Mouse (Mus musculus): Measurements from ENCODE around the gene Gm9945. TPM values are rescaled to one million over a fixed set of nuclear protein-coding genes. Genes with fewer than 3 reads are reported as not detected.
A peak's percentile ranks its signal among the peaks of the same experiment; 100 is the strongest.

Gene Gm9945
- polyA plus RNA-seq, 1 experiment from 2014 or later: not detected

GRCm38 (mm10) chr11:53448529-53448928, 31.4 kb upstream of the Gm9945 start:
- Histone ChIP-seq H3K4me1 (replicated peaks) (no peaks in the 10 kb centered on the region), H3K36me3 (no peaks in the 10 kb centered on the region), H3K4me3 (no peak overlapping the region), H3K27ac (no peak overlapping the region), H3K27me3 (peaks cover 11% of the 10 kb centered on the region), H3K4me2 (no peak overlapping the region), H3K9me3 (no peaks in the 10 kb centered on the region), H3K9ac (no peak overlapping the region)
- 97% methylated on average over 1 of the region's 1 CpGs for WGBS
- no peak for ATAC-seq (ENCODE audit: low FRiP score)

GRCm38 (mm10) chr11:53450070-53450705, 29.8 kb upstream of the Gm9945 start:
- no peak overlapping the region for H3K4me3 ChIP-seq
- no peaks in the 10 kb centered on the region for H3K36me3 ChIP-seq
- H3K4me2 ChIP-seq: no peak overlapping the region
- H3K9me3 ChIP-seq: no peaks in the 10 kb centered on the region
- H3K9ac ChIP-seq: no peak overlapping the region
- 67% methylated on average over 15 of the region's 15 CpGs for WGBS
- no peaks in the 10 kb centered on the region for H3K4me1 ChIP-seq (replicated peaks)
- H3K27me3 ChIP-seq: peaks cover 24% of the 10 kb centered on the region
- ATAC-seq (ENCODE audit: low FRiP score): no peak
- H3K27ac ChIP-seq: no peak overlapping the region

GRCm38 (mm10) chr11:53451361-53451760, 28.6 kb upstream of the Gm9945 start:
- peaks cover 32% of the 10 kb centered on the region for H3K27me3 ChIP-seq
- no peak overlapping the region for H3K9ac ChIP-seq
- peaks cover under 1% of the 10 kb centered on the region; the same call in 1 of the 2 replicates for H3K4me1 ChIP-seq (replicated peaks)
- H3K4me3 ChIP-seq: no peak overlapping the region
- ATAC-seq (ENCODE audit: low FRiP score): no peak
- no peaks in the 10 kb centered on the region for H3K36me3 ChIP-seq
- no peak overlapping the region for H3K4me2 ChIP-seq
- no peaks in the 10 kb centered on the region for H3K9me3 ChIP-seq
- 81% methylated on average over 2 of the region's 2 CpGs for WGBS
- no peak overlapping the region for H3K27ac ChIP-seq

GRCm38 (mm10) chr11:53452396-53452795, 27.6 kb upstream of the Gm9945 start:
- Histone ChIP-seq H3K4me1 (replicated peaks) (peaks cover 11% of the 10 kb centered on the region), H3K27ac (no peak overlapping the region), H3K27me3 (peaks cover 43% of the 10 kb centered on the region), H3K36me3 (no peaks in the 10 kb centered on the region), H3K4me3 (no peak overlapping the region), H3K9ac (no peak overlapping the region), H3K4me2 (no peak overlapping the region), H3K9me3 (no peaks in the 10 kb centered on the region)
- WGBS: 94% methylated on average over 9 of the region's 9 CpGs
- no peak for ATAC-seq (ENCODE audit: low FRiP score)

- Histone ChIP-seq H3K27me3 (peaks cover 49% of the 10 kb centered on the region), H3K9me3 (no peaks in the 10 kb centered on the region), H3K9ac (no peak overlapping the region), H3K36me3 (no peaks in the 10 kb centered on the region), H3K27ac (no peak overlapping the region), H3K4me3 (no peak overlapping the region), H3K4me1 (replicated peaks) (peaks cover 13% of the 10 kb centered on the region), H3K4me2 (no peak overlapping the region)
- no peak for ATAC-seq (ENCODE audit: low FRiP score)
- WGBS: 90% methylated on average over 5 of the region's 5 CpGs
Observed at GRCm38 (mm10) chr11:53453031-53453430, 26.9 kb upstream of the Gm9945 start.

- peaks cover 76% of the 10 kb centered on the region for H3K27me3 ChIP-seq
- no peak within 1 kb of the TSS for H3K27ac ChIP-seq
- H3K9ac ChIP-seq: peak within 1 kb of the TSS; percentile 66
- peaks cover 13% of the 10 kb centered on the region for H3K4me1 ChIP-seq (replicated peaks)
- 5% methylated on average over 42 of the region's 42 CpGs for WGBS
- H3K36me3 ChIP-seq: no peaks in the 10 kb centered on the region
- no peaks in the 10 kb centered on the region for H3K9me3 ChIP-seq
- peak; percentile 57; the same call in 1 of the 2 replicates for ATAC-seq (ENCODE audit: low FRiP score)
- peak within 1 kb of the TSS; percentile 44 for H3K4me3 ChIP-seq
- H3K4me2 ChIP-seq: peak within 1 kb of the TSS; percentile 69
Observed at GRCm38 (mm10) chr11:53456474-53457371, 23.2 kb upstream of the Gm9945 start, which contains the start of the genes Gm10447 and Shroom1. Gm10447 (minus strand) TSS chr11:53457110. Shroom1 (plus strand) TSS chr11:53457205.

GRCm38 (mm10) chr11:53457372-53457954, 22.5 kb upstream of the Gm9945 start:
- Histone ChIP-seq H3K27ac (no peak overlapping the region), H3K27me3 (peaks cover 84% of the 10 kb centered on the region), H3K4me2 (peak overlapping the region; percentile 69), H3K4me1 (replicated peaks) (peaks cover 13% of the 10 kb centered on the region), H3K9me3 (no peaks in the 10 kb centered on the region), H3K36me3 (no peaks in the 10 kb centered on the region), H3K4me3 (peak overlapping the region; percentile 44), H3K9ac (peak overlapping the region; percentile 66)
- ATAC-seq (ENCODE audit: low FRiP score): 0 out of 2 replicates have a peak, but pooled peaks have one; percentile 24
- 7% methylated on average over 29 of the region's 29 CpGs for WGBS

GRCm38 (mm10) chr11:53458996-53459395, 21.0 kb upstream of the Gm9945 start:
- no peak for ATAC-seq (ENCODE audit: low FRiP score)
- Histone ChIP-seq H3K4me3 (no peak overlapping the region), H3K36me3 (no peaks in the 10 kb centered on the region), H3K4me1 (replicated peaks) (peaks cover 24% of the 10 kb centered on the region), H3K9me3 (no peaks in the 10 kb centered on the region), H3K9ac (no peak overlapping the region), H3K27ac (no peak overlapping the region), H3K27me3 (peaks cover 97% of the 10 kb centered on the region), H3K4me2 (no peak overlapping the region)
- 72% methylated on average over 3 of the region's 3 CpGs for WGBS

- no peak overlapping the region for H3K4me2 ChIP-seq
- WGBS: 87% methylated on average over 3 of the region's 3 CpGs
Observed at GRCm38 (mm10) chr11:53460192-53460591, 19.8 kb upstream of the Gm9945 start.

GRCm38 (mm10) chr11:53461727-53462126, 18.2 kb upstream of the Gm9945 start:
- no peaks in the 10 kb centered on the region for H3K9me3 ChIP-seq
- H3K9ac ChIP-seq: 0 out of 2 replicates have a peak overlapping the region, but pooled peaks have one; percentile 19
- H3K36me3 ChIP-seq: no peaks in the 10 kb centered on the region
- no peak overlapping the region for H3K4me2 ChIP-seq
- H3K27me3 ChIP-seq: peaks cover 99% of the 10 kb centered on the region
- WGBS: 21% methylated on average over 5 of the region's 5 CpGs
- no peak for ATAC-seq (ENCODE audit: low FRiP score)
- no peak overlapping the region for H3K4me3 ChIP-seq
- H3K4me1 ChIP-seq (replicated peaks): peaks cover 30% of the 10 kb centered on the region
- H3K27ac ChIP-seq: no peak overlapping the region

More at GRCm38 (mm10) chr11:53460192-53460591, 19.8 kb upstream of the Gm9945 start:
- peaks cover 25% of the 10 kb centered on the region for H3K4me1 ChIP-seq (replicated peaks)
- no peak overlapping the region for H3K9ac ChIP-seq
- no peak for ATAC-seq (ENCODE audit: low FRiP score)
- peaks cover 99% of the 10 kb centered on the region for H3K27me3 ChIP-seq
- no peak overlapping the region for H3K27ac ChIP-seq
- no peaks in the 10 kb centered on the region for H3K36me3 ChIP-seq
- H3K9me3 ChIP-seq: no peaks in the 10 kb centered on the region
- H3K4me3 ChIP-seq: no peak overlapping the region

- H3K4me1 ChIP-seq (replicated peaks): peaks cover 25% of the 10 kb centered on the region
- no peak for ATAC-seq (ENCODE audit: low FRiP score)
- no peak overlapping the region for H3K27ac ChIP-seq
Observed at GRCm38 (mm10) chr11:53463551-53464424, 16.2 kb upstream of the Gm9945 start.

More at GRCm38 (mm10) chr11:53463551-53464424, 16.2 kb upstream of the Gm9945 start:
- H3K9ac ChIP-seq: peak overlapping the region; percentile 67
- H3K27me3 ChIP-seq: peaks cover 98% of the 10 kb centered on the region
- H3K4me2 ChIP-seq: peak overlapping the region; percentile 80
- WGBS: 8% methylated on average over 53 of the region's 55 CpGs
- H3K4me3 ChIP-seq: peak overlapping the region; percentile 46
- no peaks in the 10 kb centered on the region for H3K9me3 ChIP-seq
- no peaks in the 10 kb centered on the region for H3K36me3 ChIP-seq

Data from hindbrain, embryonic 13.5 days (tissue).